In genomic region chr17:86535827-86536656, GRCm38 (mm10) we compare ENCODE assay signal across 8 mouse cellular contexts. TPM values are rescaled to one million over a fixed set of nuclear protein-coding genes. Genes with fewer than 3 reads are reported as not detected.
A peak's percentile ranks its signal among the peaks of the same experiment; 100 is the strongest.
DNase-seq lines count a peak whose midpoint lies in the region; ATAC-seq lines count a peak whose summit lies in the region.

No protein-coding gene starts in this region.

- 46% methylated on average over 22 of the region's 22 CpGs for WGBS in forebrain, embryonic 13.5 days
- WGBS in large intestine, adult 2 months: 5% methylated on average over 22 of the region's 22 CpGs
- WGBS in liver, embryonic 16.5 days (ENCODE audit: insufficient replicate concordance): 24% methylated on average over 22 of the region's 22 CpGs
- WGBS in neural tube, embryonic 13.5 days: 54% methylated on average over 22 of the region's 22 CpGs

- intact Hi-C loops in heart, postnatal 14 days (cut with DNase I): loop anchor here (1.0 to 5.0 kb wide), 6 partner anchors 39 to 370 kb away; no protein-coding TSS in a partner anchor

- H3K9me3 ChIP-seq in forebrain, embryonic 13.5 days (replicated peaks): no peaks in the 10 kb centered on the region
- H3K9me3 ChIP-seq in liver, embryonic 16.5 days (replicated peaks; ENCODE audit: control insufficient read depth, low read length): no peaks in the 10 kb centered on the region
- H3K9me3 ChIP-seq in neural tube, embryonic 13.5 days: no peaks in the 10 kb centered on the region

- peak; percentile 81 for DNase-seq in ES-CJ7 (ENCODE audit: low read depth, low spot score)
- DNase-seq in c-Kit-positive CD71-negative TER-119-negative erythroid progenitor cells, embryonic 14.5 days (ENCODE audit: low read depth): peak; percentile 84
- DNase-seq in heart, postnatal 14 days: peak; percentile 74 to 90
- peak; percentile 91 for DNase-seq in large intestine, adult 2 months (ENCODE audit: low read depth, low spot score)
- peak; percentile 17 to 41 for DNase-seq in thymus, adult 18-20 months

- no peaks in the 10 kb centered on the region for H3K27me3 ChIP-seq in forebrain, embryonic 13.5 days
- H3K27me3 ChIP-seq in liver, embryonic 16.5 days (ENCODE audit: control insufficient read depth, insufficient read depth, low read depth, low read length): no peaks in the 10 kb centered on the region
- no peaks in the 10 kb centered on the region for H3K27me3 ChIP-seq in neural tube, embryonic 13.5 days

- H3K27ac ChIP-seq in forebrain, embryonic 13.5 days: no peak overlapping the region
- peak overlapping the region; percentile 27; the same call in 1 of the 2 replicates for H3K27ac ChIP-seq in liver, embryonic 16.5 days (ENCODE audit: low read length)
- H3K27ac ChIP-seq in neural tube, embryonic 13.5 days (replicated peaks): 0 out of 2 replicates have a peak overlapping the region, but pooled peaks have one; percentile 2

- peaks cover 5% of the 10 kb centered on the region for H3K4me1 ChIP-seq in forebrain, embryonic 13.5 days
- H3K4me1 ChIP-seq in liver, embryonic 16.5 days (ENCODE audit: control insufficient read depth, low read depth, low read length): no peaks in the 10 kb centered on the region; the same call in 1 of the 2 replicates
- peaks cover 32% of the 10 kb centered on the region for H3K4me1 ChIP-seq in neural tube, embryonic 13.5 days (replicated peaks)

- peak overlapping the region; percentile 31 for H3K4me2 ChIP-seq in forebrain, embryonic 13.5 days
- peak overlapping the region; percentile 51 for H3K4me2 ChIP-seq in liver, embryonic 16.5 days (ENCODE audit: low read depth, low read length)
- peak overlapping the region; percentile 25 for H3K4me2 ChIP-seq in neural tube, embryonic 13.5 days

- H3K9ac ChIP-seq in forebrain, embryonic 13.5 days: no peak overlapping the region
- H3K9ac ChIP-seq in liver, embryonic 16.5 days (ENCODE audit: low read depth, low read length): no peak overlapping the region
- H3K9ac ChIP-seq in neural tube, embryonic 13.5 days: no peak overlapping the region

- H3K36me3 ChIP-seq in forebrain, embryonic 13.5 days (ENCODE audit: poor library complexity, severe bottlenecking): no peaks in the 10 kb centered on the region
- H3K36me3 ChIP-seq in liver, embryonic 16.5 days (ENCODE audit: control insufficient read depth, insufficient read depth): no peaks in the 10 kb centered on the region
- H3K36me3 ChIP-seq in neural tube, embryonic 13.5 days: no peaks in the 10 kb centered on the region

- H3K4me3 ChIP-seq in forebrain, embryonic 13.5 days: no peak overlapping the region
- peak overlapping the region; percentile 32 for H3K4me3 ChIP-seq in liver, embryonic 16.5 days (ENCODE audit: low read depth, low read length)
- no peak overlapping the region for H3K4me3 ChIP-seq in neural tube, embryonic 13.5 days

- ATAC-seq in forebrain, embryonic 13.5 days: peak; percentile 75
- ATAC-seq in liver, embryonic 16.5 days (ENCODE audit: low read depth): peak; percentile 58; the same call in 1 of the 2 replicates
- ATAC-seq in neural tube, embryonic 13.5 days (ENCODE audit: low read depth): peak; percentile 71; the same call in 1 of the 2 replicates

RNA-seq across cellular contexts. Expression of gene Gm10309, which starts 31.0 kb away (rescaled TPM):
- 0.25 and 0.37 TPM in 2 replicates for polyA plus RNA-seq in forebrain, embryonic 13.5 days (2015; fragmentation: Nextera tagmentation; extraction: Ambion mirVana)
- not detected for total RNA-seq in heart, postnatal 14 days (2021)
- 0.04 and 0.07 TPM in 2 replicates for polyA plus RNA-seq in large intestine, adult 2 months (2012; rRNA removed)
- 0.07 TPM in 1 of 2 replicates, not detected in the other for polyA plus RNA-seq in liver, embryonic 16.5 days (2015; fragmentation: Nextera tagmentation; extraction: Ambion mirVana)
- 0.23 and 0.46 TPM in 2 replicates for polyA plus RNA-seq in neural tube, embryonic 13.5 days (2015; fragmentation: Nextera tagmentation; extraction: Ambion mirVana)

Comparison
In these comparisons a context has a peak if more than half of its experiments do, and no peak if none do; other contexts are left out.
1. DNase-seq: peak in every context shown above with its lines; median percentile 91 in large intestine, adult 2 months; 84 in c-Kit-positive CD71-negative TER-119-negative erythroid progenitor cells, embryonic 14.5 days; 82 in heart, postnatal 14 days; 81 in ES-CJ7; 29 in thymus, adult 18-20 months.